Mouse (Mus musculus): ENCODE results near the gene Slc5a5. TPM values are rescaled to one million over a fixed set of nuclear protein-coding genes. Genes with fewer than 3 reads are reported as not detected.

Gene Slc5a5
- polyA plus RNA-seq, 1 experiment: 3.0 TPM

DNA sequence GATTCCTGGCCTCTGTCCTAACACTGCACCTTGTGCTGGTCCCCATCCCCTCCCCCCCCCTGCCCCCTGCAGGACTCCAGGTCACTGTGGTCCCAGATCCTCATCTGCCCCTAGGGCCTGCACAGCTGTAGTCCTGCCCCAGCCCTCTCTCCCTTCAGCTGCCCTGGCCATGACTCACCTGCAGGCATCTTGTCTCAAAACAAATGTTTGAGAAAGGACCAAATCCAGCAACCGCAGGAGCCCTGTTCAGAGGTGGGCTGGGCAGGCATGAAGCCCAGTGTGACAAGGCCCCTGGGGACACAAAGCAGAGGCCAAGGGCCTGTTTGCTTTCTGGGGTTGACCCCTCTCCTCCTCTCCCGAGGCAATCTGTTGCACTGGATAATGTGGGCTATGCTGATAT lies 14.4 kb downstream of the Slc5a5 start:
- H3K79me2 ChIP-seq (ENCODE audit: control insufficient read depth, insufficient read depth): no peaks in the 10 kb centered on the region
- no peaks in the 10 kb centered on the region for H3K27me3 ChIP-seq (ENCODE audit: control insufficient read depth, insufficient read depth, insufficient read length)
- H3K4me3 ChIP-seq: no peak overlapping the region
- H3K4me2 ChIP-seq (ENCODE audit: low read depth): no peak overlapping the region
- no peak for TF ChIP-seq TCF3 (IDR thresholded peaks at IDR 0.05; ENCODE audit: insufficient read length, low read depth)
- no peak for TF ChIP-seq POLR2A (IDR thresholded peaks at IDR 0.05; ENCODE audit: insufficient read length, low read depth)
- no peak for TF ChIP-seq USF1 (IDR thresholded peaks at IDR 0.05; ENCODE audit: low read depth)
- TF ChIP-seq REST (IDR thresholded peaks at IDR 0.05; ENCODE audit: insufficient read depth, insufficient read length): no peak
- TF ChIP-seq MAX (IDR thresholded peaks at IDR 0.05; ENCODE audit: low read depth): no peak
- TF ChIP-seq CEBPB (IDR thresholded peaks at IDR 0.05; ENCODE audit: insufficient read depth, poor library complexity, severe bottlenecking): no peak
- no peak for TF ChIP-seq SRF (IDR thresholded peaks at IDR 0.05; ENCODE audit: control insufficient read depth, insufficient read length, low read depth)
- peak; percentile 15 for TF ChIP-seq TCF12 (IDR thresholded peaks at IDR 0.05; ENCODE audit: insufficient read depth, poor library complexity, severe bottlenecking)
- TF ChIP-seq MYOD1 (IDR thresholded peaks at IDR 0.05; ENCODE audit: control insufficient read depth in 1 of 3, insufficient read length in 2 of 3, low read depth in 2 of 3): peak; percentile 18 to 78 (median 61)
- no peak for TF ChIP-seq POLR2AphosphoS2 (IDR thresholded peaks at IDR 0.05; ENCODE audit: insufficient read length, low read depth)
- TF ChIP-seq MYOG (IDR thresholded peaks at IDR 0.05; ENCODE audit: control insufficient read depth in 1 of 3, insufficient read depth in 1 of 3, insufficient read length in 2 of 3, low read depth in 2 of 3): peak; percentile 58 to 92 (median 83)
- TF ChIP-seq E2F4 (IDR thresholded peaks at IDR 0.05; ENCODE audit: insufficient read depth): no peak
- no peak overlapping the region for H3ac ChIP-seq (ENCODE audit: control insufficient read depth, insufficient read length)
- H3K36me3 ChIP-seq (ENCODE audit: control insufficient read depth, insufficient read depth): no peaks in the 10 kb centered on the region

DNA sequence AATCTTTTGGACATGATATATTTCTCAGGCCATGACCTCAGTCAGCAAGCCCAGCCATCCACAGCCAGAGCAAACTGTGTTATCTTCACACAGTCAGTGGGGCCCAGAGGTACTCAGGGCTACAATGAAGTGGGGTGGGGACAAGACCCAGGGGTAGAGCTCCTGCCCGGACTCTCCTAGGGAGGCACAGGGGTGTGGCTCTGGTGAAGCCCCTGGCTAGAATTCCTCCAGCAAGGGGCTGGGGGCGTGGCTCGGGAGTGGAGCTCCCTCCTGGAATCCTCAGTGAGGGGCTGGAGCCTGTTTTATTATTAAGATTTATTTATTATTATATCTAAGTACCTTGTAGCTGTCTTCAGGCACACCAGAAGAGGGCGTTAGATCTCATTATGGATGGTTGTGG lies 16.2 kb downstream of the Slc5a5 start:
- Histone ChIP-seq H3K79me2 (ENCODE audit: control insufficient read depth, insufficient read depth) (peaks cover 6% of the 10 kb centered on the region), H3K27me3 (ENCODE audit: control insufficient read depth, insufficient read depth, insufficient read length) (no peaks in the 10 kb centered on the region), H3K4me3 (no peak overlapping the region), H3K4me2 (ENCODE audit: low read depth) (no peak overlapping the region), H3K36me3 (ENCODE audit: control insufficient read depth, insufficient read depth) (no peaks in the 10 kb centered on the region), H3ac (ENCODE audit: control insufficient read depth, insufficient read length) (no peak overlapping the region)
- no peak for TF ChIP-seq SRF (IDR thresholded peaks at IDR 0.05; ENCODE audit: control insufficient read depth, insufficient read length, low read depth)
- no peak for TF ChIP-seq MYOD1 (IDR thresholded peaks at IDR 0.05; ENCODE audit: control insufficient read depth in 1 of 3, insufficient read length in 2 of 3, low read depth in 2 of 3)
- TF ChIP-seq USF1 (IDR thresholded peaks at IDR 0.05; ENCODE audit: low read depth): no peak

DNA sequence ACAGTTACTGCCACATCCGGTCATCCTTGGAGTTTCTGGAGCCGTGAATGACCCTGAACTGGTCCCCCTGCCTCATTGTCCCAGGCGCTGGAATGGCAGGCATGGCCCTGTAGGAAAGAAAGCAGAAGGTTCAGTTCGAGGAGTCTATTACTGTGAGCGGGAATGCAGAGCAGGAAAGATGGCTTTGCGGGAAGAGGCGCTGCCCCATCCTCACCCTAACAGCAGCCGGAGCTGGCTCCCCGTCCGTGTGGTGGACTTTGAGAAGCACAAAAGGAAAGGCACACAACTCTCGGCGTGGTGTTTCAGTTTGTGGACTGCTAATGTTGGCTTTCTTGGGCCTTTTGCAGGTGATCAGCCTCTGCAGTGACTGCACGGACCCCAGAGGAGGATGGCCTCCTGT lies 18.1 kb downstream of the Slc5a5 start:
- H3K36me3 ChIP-seq (ENCODE audit: control insufficient read depth, insufficient read depth): no peaks in the 10 kb centered on the region
- H3K79me2 ChIP-seq (ENCODE audit: control insufficient read depth, insufficient read depth): peaks cover 6% of the 10 kb centered on the region
- no peak overlapping the region for H3K4me2 ChIP-seq (ENCODE audit: low read depth)
- TF ChIP-seq USF1 (IDR thresholded peaks at IDR 0.05; ENCODE audit: low read depth) (no peak), TCF3 (IDR thresholded peaks at IDR 0.05; ENCODE audit: insufficient read length, low read depth) (no peak), CEBPB (IDR thresholded peaks at IDR 0.05; ENCODE audit: insufficient read depth, poor library complexity, severe bottlenecking) (no peak), TCF12 (IDR thresholded peaks at IDR 0.05; ENCODE audit: insufficient read depth, poor library complexity, severe bottlenecking) (no peak), MAX (IDR thresholded peaks at IDR 0.05; ENCODE audit: low read depth) (no peak), MYOG (IDR thresholded peaks at IDR 0.05; ENCODE audit: control insufficient read depth in 1 of 3, insufficient read depth in 1 of 3, insufficient read length in 2 of 3, low read depth in 2 of 3) (no peak), REST (IDR thresholded peaks at IDR 0.05; ENCODE audit: insufficient read depth, insufficient read length) (no peak), SRF (IDR thresholded peaks at IDR 0.05; ENCODE audit: control insufficient read depth, insufficient read length, low read depth) (no peak), E2F4 (IDR thresholded peaks at IDR 0.05; ENCODE audit: insufficient read depth) (no peak), MYOD1 (IDR thresholded peaks at IDR 0.05; ENCODE audit: control insufficient read depth in 1 of 3, insufficient read length in 2 of 3, low read depth in 2 of 3) (no peak), POLR2A (IDR thresholded peaks at IDR 0.05; ENCODE audit: insufficient read length, low read depth) (no peak)
- H3K27me3 ChIP-seq (ENCODE audit: control insufficient read depth, insufficient read depth, insufficient read length): no peaks in the 10 kb centered on the region
- no peak overlapping the region for H3K4me3 ChIP-seq
- no peak overlapping the region for H3ac ChIP-seq (ENCODE audit: control insufficient read depth, insufficient read length)

DNA sequence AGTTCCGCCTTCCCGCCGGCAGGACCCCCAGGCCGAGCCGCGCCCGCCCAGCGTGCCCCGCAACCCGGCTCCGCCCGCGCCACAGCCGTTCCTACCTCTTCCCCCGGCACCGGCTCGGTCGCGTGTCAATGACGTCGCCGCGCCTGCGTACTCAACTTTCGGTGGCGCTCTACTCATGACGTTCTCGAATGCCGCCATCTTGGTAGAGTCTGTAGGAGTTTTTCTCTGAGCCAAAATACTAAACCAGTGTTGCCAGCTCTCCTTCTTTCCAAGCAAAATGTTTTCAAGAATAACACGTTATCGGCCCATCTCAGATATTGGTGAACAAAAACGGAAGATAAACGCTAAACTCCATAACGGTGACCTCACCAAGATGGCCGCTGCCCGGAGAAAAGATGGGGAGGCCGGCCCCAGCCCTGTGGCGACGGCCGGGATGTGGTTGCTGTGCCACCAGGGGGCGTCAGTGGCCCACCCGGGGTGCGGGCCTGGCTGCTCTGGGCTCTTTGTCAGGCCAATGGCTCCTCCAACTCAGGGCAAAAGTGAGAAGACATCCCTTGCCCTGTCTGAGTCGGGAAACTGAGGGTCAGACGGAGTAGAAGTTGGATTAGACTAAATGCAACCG lies 19.1 kb downstream of the Slc5a5 start, which contains the start of gene Ccdc124:
Gene Ccdc124 (minus strand): TSS at position 572 of the 622 bp plus-strand sequence.
- TF ChIP-seq POLR2A (IDR thresholded peaks at IDR 0.05; ENCODE audit: insufficient read length, low read depth): peak; percentile 79
- peak; percentile 52 for TF ChIP-seq POLR2AphosphoS2 (IDR thresholded peaks at IDR 0.05; ENCODE audit: insufficient read length, low read depth)
- no peak for TF ChIP-seq USF1 (IDR thresholded peaks at IDR 0.05; ENCODE audit: low read depth)
- peak within 1 kb of the TSS; percentile 76 for H3K4me2 ChIP-seq (ENCODE audit: low read depth)
- peak within 1 kb of the TSS; percentile 46 for H3ac ChIP-seq (ENCODE audit: control insufficient read depth, insufficient read length)

DNA sequence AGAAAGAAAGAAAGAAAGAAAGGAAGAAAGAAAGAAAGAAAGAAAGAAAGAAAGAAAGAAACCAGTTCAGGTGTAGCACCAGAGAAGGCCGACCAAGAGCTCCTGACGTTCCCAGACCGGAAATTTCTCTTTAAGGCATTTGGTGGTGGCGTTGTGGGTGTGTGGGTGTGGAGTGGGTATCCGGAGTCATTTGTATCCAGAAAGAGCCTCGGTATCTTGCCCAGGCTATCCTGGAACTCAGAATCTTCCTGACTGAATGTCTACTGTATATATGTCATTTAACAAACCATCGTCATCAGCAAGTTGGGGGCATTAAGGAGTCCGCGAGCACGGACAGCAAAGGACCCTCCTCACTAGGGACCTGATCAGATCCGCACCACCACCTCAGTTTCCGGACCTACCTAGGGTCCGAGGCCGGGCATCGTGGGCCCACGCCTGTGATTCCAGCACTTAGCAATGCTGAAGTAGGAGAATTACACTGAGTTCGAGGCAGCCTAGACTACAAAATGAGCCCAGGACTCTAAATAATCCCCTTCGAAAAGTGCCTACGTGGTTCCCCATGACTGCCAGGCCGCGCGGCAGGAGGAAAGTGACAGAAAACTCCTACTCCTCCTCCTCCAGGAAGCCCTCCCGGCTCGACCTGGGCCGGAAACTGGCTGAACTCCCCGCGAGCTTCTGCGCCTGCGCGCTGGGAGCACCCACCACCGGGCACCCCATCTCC lies 19.8 kb downstream of the Slc5a5 start:
- H3K36me3 ChIP-seq (ENCODE audit: control insufficient read depth, insufficient read depth): no peaks in the 10 kb centered on the region
- H3K27me3 ChIP-seq (ENCODE audit: control insufficient read depth, insufficient read depth, insufficient read length): no peaks in the 10 kb centered on the region
- peak overlapping the region; percentile 46 for H3ac ChIP-seq (ENCODE audit: control insufficient read depth, insufficient read length)
- peak overlapping the region; percentile 76 for H3K4me2 ChIP-seq (ENCODE audit: low read depth)
- TF ChIP-seq TCF3 (IDR thresholded peaks at IDR 0.05; ENCODE audit: insufficient read length, low read depth) (no peak), MYOD1 (IDR thresholded peaks at IDR 0.05; ENCODE audit: control insufficient read depth in 1 of 3, insufficient read length in 2 of 3, low read depth in 2 of 3) (no peak), REST (IDR thresholded peaks at IDR 0.05; ENCODE audit: insufficient read depth, insufficient read length) (no peak), E2F4 (IDR thresholded peaks at IDR 0.05; ENCODE audit: insufficient read depth) (no peak), MAX (IDR thresholded peaks at IDR 0.05; ENCODE audit: low read depth) (no peak), USF1 (IDR thresholded peaks at IDR 0.05; ENCODE audit: low read depth) (no peak)
- H3K4me3 ChIP-seq: peak overlapping the region; percentile 85
- H3K79me2 ChIP-seq (ENCODE audit: control insufficient read depth, insufficient read depth): peaks cover 6% of the 10 kb centered on the region

More for the DNA sequence above, 19.1 kb downstream of the Slc5a5 start, which contains the start of gene Ccdc124:
- peak within 1 kb of the TSS; percentile 85 for H3K4me3 ChIP-seq
- no peaks in the 10 kb centered on the region for H3K27me3 ChIP-seq (ENCODE audit: control insufficient read depth, insufficient read depth, insufficient read length)
- peaks cover 6% of the 10 kb centered on the region for H3K79me2 ChIP-seq (ENCODE audit: control insufficient read depth, insufficient read depth)
- no peaks in the 10 kb centered on the region for H3K36me3 ChIP-seq (ENCODE audit: control insufficient read depth, insufficient read depth)
